Mouse (Mus musculus) embryonic fibroblast, embryonic 13.5 days (primary cell): ENCODE results near the gene Csnk1g2.

Source experiments
- CTCF ChIP-seq: IDR thresholded peaks from 2 replicates; pipeline ENCODE4 v1.5.1; 2011; ENCODE audit warnings: mild to moderate bottlenecking, control low read depth, low read length, moderate library complexity, borderline replicate concordance; ENCODE audit not compliant: insufficient read depth
- POLR2A ChIP-seq: IDR thresholded peaks from 2 replicates; pipeline ENCODE4 v1.6.1; 2011; ENCODE audit warnings: low read depth, mild to moderate bottlenecking, control low read depth, low read length, moderate library complexity

DNA sequence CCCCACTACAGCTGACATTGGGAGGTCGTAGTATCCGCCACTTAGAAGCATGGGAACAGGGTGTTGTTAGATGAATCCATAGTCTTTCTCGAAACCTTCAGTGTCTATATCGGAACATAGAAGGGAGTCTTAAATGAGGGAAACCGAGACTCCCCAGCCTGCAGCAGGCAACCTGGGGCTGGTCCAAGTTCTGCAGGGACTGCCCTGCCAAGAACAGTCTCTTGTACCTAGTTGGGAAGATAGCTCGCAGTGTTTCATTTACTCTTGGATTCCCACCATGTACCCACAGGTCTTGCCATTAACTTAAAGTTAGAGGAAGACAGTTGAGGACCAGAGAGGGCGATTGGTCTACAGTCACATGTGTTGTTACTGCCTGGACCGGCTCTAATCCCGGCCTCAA lies 2.3 kb upstream of the Csnk1g2 start:
- TF ChIP-seq POLR2A = no peak
- no peak for TF ChIP-seq CTCF
